Mouse (Mus musculus): ENCODE data around the gene Gpr65. TPM values are rescaled to one million over a fixed set of nuclear protein-coding genes. Genes with fewer than 3 reads are reported as not detected.

Gpr65 gene
- polyA plus RNA-seq, 1 experiment from 2014 or later, result 0.10 TPM

Other genes with a start within 250 kb of the Gpr65 start
- gene Galc, start 9.2 kb upstream of the Gpr65 start, polyA plus RNA-seq (2014; fragmentation: Nextera tagmentation; extraction: Ambion mirVana), result 9.7 and 10.8 TPM in 2 replicates

Measured in forebrain, embryonic 14.5 days (tissue).